Mouse (Mus musculus): Measurements from ENCODE around the gene Zfp473. TPM values are rescaled to one million over a fixed set of nuclear protein-coding genes. Genes with fewer than 3 reads are reported as not detected.

Gene Zfp473
- polyA plus RNA-seq, 1 experiment from 2014 or later = 1.7 TPM

DNA sequence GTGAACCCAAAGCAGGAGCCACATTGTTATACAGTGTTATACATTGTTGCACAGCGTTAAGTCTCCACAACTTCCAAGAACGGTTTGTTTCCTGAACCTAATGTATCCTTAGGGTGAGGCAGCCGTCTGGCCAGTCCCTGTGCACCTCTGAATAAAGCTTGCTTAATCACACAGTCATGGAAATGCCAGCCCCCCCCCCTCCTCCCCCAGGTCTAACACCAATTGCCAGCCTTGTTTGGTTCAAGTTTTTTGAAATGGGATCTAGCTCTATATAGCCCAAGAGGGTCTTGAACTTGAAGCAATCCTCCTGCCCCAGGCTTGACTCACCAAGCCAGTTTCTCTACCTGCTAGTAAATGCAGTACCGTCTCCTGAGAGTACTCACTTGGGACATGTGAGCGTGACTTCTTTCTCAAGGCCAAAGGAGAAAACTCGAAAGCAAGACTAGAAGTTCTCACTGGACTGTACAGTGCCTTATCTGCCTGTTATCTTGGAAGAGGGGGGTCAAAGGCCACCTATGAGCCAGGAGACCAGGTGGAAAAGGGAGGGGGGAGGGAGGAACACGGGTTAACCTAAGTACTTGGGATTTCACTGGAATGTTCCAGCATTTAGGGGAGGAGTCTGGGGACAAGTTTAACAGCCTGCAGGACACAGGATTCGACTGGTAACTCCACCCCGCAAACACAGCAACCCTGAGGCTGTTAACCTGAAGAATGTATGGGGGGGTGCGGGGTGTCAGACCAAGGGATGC lies 57.2 kb downstream of the Zfp473 start:
- peaks cover 14% of the 10 kb centered on the region for H3K4me1 ChIP-seq
- H3K36me3 ChIP-seq = no peaks in the 10 kb centered on the region
- no peaks in the 10 kb centered on the region for H3K9me3 ChIP-seq
- no peak for ATAC-seq (ENCODE audit: insufficient number of reproducible peaks, low FRiP score, low TSS enrichment, low read depth)
- H3K27ac ChIP-seq = no peak overlapping the region
- H3K9ac ChIP-seq = no peak overlapping the region
- no peaks in the 10 kb centered on the region for H3K27me3 ChIP-seq
- 55% methylated on average over 10 of the region's 10 CpGs for WGBS
- no peak overlapping the region for H3K4me3 ChIP-seq
- no peak overlapping the region for H3K4me2 ChIP-seq

DNA sequence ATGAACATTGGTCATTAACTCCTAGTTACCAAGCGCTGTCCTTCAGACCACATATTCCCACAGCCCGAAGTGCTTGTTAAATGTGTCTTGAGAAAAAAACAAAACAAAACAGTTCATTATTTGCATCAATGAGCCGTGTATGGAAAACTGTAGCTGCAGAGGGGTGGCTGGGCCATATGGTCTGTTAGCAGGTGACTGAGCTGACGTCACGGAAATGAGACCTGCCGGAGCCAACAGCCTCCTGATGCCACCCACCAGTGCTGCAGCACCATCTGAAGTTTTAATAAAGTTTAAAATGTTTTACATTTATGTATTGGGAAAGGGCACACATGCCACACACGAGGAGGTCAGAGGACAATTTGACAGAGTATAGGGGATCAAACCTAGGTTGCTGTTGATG lies 61.5 kb downstream of the Zfp473 start:
- no peaks in the 10 kb centered on the region for H3K36me3 ChIP-seq
- H3K27ac ChIP-seq = no peak overlapping the region
- H3K9ac ChIP-seq = no peak overlapping the region
- H3K27me3 ChIP-seq = no peaks in the 10 kb centered on the region
- no peaks in the 10 kb centered on the region for H3K9me3 ChIP-seq
- ATAC-seq (ENCODE audit: insufficient number of reproducible peaks, low FRiP score, low TSS enrichment, low read depth) = no peak
- H3K4me3 ChIP-seq = no peak overlapping the region
- H3K4me1 ChIP-seq = 0 out of 2 replicates have a peak, but pooled peaks cover 4% of the 10 kb centered on the region
- 79% methylated on average over 7 of the region's 7 CpGs for WGBS
- H3K4me2 ChIP-seq = no peak overlapping the region

- Histone ChIP-seq H3K4me2 (no peak overlapping the region), H3K27ac (no peak overlapping the region), H3K27me3 (no peaks in the 10 kb centered on the region), H3K36me3 (no peaks in the 10 kb centered on the region), H3K4me1 (0 out of 2 replicates have a peak, but pooled peaks cover 4% of the 10 kb centered on the region), H3K9me3 (no peaks in the 10 kb centered on the region), H3K9ac (no peak overlapping the region), H3K4me3 (no peak overlapping the region)
- WGBS = 69% methylated on average over 3 of the region's 3 CpGs
- ATAC-seq (ENCODE audit: insufficient number of reproducible peaks, low FRiP score, low TSS enrichment, low read depth) = no peak
Observed at GRCm38 (mm10) chr7:44688890-44689289, 62.0 kb downstream of the Zfp473 start.

GRCm38 (mm10) chr7:44685531-44686402 lies 65.1 kb downstream of the Zfp473 start:
- Histone ChIP-seq H3K9me3 (no peaks in the 10 kb centered on the region), H3K4me3 (no peak overlapping the region), H3K36me3 (no peaks in the 10 kb centered on the region), H3K4me2 (no peak overlapping the region), H3K9ac (no peak overlapping the region), H3K4me1 (0 out of 2 replicates have a peak, but pooled peaks cover 4% of the 10 kb centered on the region), H3K27ac (no peak overlapping the region), H3K27me3 (no peaks in the 10 kb centered on the region)
- no peak for ATAC-seq (ENCODE audit: insufficient number of reproducible peaks, low FRiP score, low TSS enrichment, low read depth)
- 58% methylated on average over 16 of the region's 17 CpGs for WGBS

GRCm38 (mm10) chr7:44683656-44684055 lies 67.2 kb downstream of the Zfp473 start:
- ATAC-seq (ENCODE audit: insufficient number of reproducible peaks, low FRiP score, low TSS enrichment, low read depth) = no peak
- H3K9ac ChIP-seq = no peak overlapping the region
- H3K36me3 ChIP-seq = no peaks in the 10 kb centered on the region
- no peak overlapping the region for H3K27ac ChIP-seq
- no peak overlapping the region for H3K4me3 ChIP-seq
- H3K4me2 ChIP-seq = no peak overlapping the region
- WGBS = 74% methylated on average over 8 of the region's 8 CpGs
- H3K9me3 ChIP-seq = no peaks in the 10 kb centered on the region
- H3K4me1 ChIP-seq = 0 out of 2 replicates have a peak, but pooled peaks cover 4% of the 10 kb centered on the region
- no peaks in the 10 kb centered on the region for H3K27me3 ChIP-seq

Other genes starting within 250 kb of the Zfp473 start
- gene Mybpc2, start 226.4 kb downstream of the Zfp473 start, polyA plus RNA-seq (2015; fragmentation: Nextera tagmentation; extraction: Ambion mirVana) = 0.13 and 0.16 TPM in 2 replicates
- 0.70 and 0.72 TPM in 2 replicates for gene Spib, start 219.0 kb downstream of the Zfp473 start, polyA plus RNA-seq (2015; fragmentation: Nextera tagmentation; extraction: Ambion mirVana)
- gene Pold1, start 202.2 kb downstream of the Zfp473 start, polyA plus RNA-seq (2015; fragmentation: Nextera tagmentation; extraction: Ambion mirVana) = 75.7 and 83.6 TPM in 2 replicates
- 71.9 and 79.8 TPM in 2 replicates for gene Nr1h2, start 197.1 kb downstream of the Zfp473 start, polyA plus RNA-seq (2015; fragmentation: Nextera tagmentation; extraction: Ambion mirVana)
- gene Napsa, start 178.7 kb downstream of the Zfp473 start, polyA plus RNA-seq (2015; fragmentation: Nextera tagmentation; extraction: Ambion mirVana) = 2.1 and 3.6 TPM in 2 replicates
- gene Kcnc3, start 160.4 kb downstream of the Zfp473 start, polyA plus RNA-seq (2015; fragmentation: Nextera tagmentation; extraction: Ambion mirVana) = 0.16 and 0.20 TPM in 2 replicates
- gene Myh14, start 80.2 kb downstream of the Zfp473 start, polyA plus RNA-seq (2015; fragmentation: Nextera tagmentation; extraction: Ambion mirVana) = 5.4 and 6.4 TPM in 2 replicates
- gene Izumo2, start 42.3 kb downstream of the Zfp473 start, polyA plus RNA-seq (2015; fragmentation: Nextera tagmentation; extraction: Ambion mirVana) = not detected in 2 replicates
- gene Vrk3, start 2.6 kb downstream of the Zfp473 start, polyA plus RNA-seq (2015; fragmentation: Nextera tagmentation; extraction: Ambion mirVana) = 30.4 and 30.8 TPM in 2 replicates
- 83.6 and 88.0 TPM in 2 replicates for gene Nup62, start 65.0 kb upstream of the Zfp473 start, polyA plus RNA-seq (2015; fragmentation: Nextera tagmentation; extraction: Ambion mirVana)
- 1.0 and 1.6 TPM in 2 replicates for gene Il4i1, start 65.3 kb upstream of the Zfp473 start, polyA plus RNA-seq (2015; fragmentation: Nextera tagmentation; extraction: Ambion mirVana)
- 5.7 and 6.2 TPM in 2 replicates for gene Atf5, start 65.6 kb upstream of the Zfp473 start, polyA plus RNA-seq (2015; fragmentation: Nextera tagmentation; extraction: Ambion mirVana)
- gene Akt1s1, start 97.9 kb upstream of the Zfp473 start, polyA plus RNA-seq (2015; fragmentation: Nextera tagmentation; extraction: Ambion mirVana) = 118 and 124 TPM in 2 replicates
- 82.6 and 89.6 TPM in 2 replicates for gene Tbc1d17, start 98.0 kb upstream of the Zfp473 start, polyA plus RNA-seq (2015; fragmentation: Nextera tagmentation; extraction: Ambion mirVana)
- 29.7 and 29.8 TPM in 2 replicates for gene Pnkp, start 106.1 kb upstream of the Zfp473 start, polyA plus RNA-seq (2015; fragmentation: Nextera tagmentation; extraction: Ambion mirVana)
- 286 and 373 TPM in 2 replicates for gene Ptov1, start 118.7 kb upstream of the Zfp473 start, polyA plus RNA-seq (2015; fragmentation: Nextera tagmentation; extraction: Ambion mirVana)
- gene Med25, start 141.7 kb upstream of the Zfp473 start, polyA plus RNA-seq (2015; fragmentation: Nextera tagmentation; extraction: Ambion mirVana) = 103 and 109 TPM in 2 replicates
- 22.8 and 24.2 TPM in 2 replicates for gene Fuz, start 145.0 kb upstream of the Zfp473 start, polyA plus RNA-seq (2015; fragmentation: Nextera tagmentation; extraction: Ambion mirVana)
- gene Ap2a1, start 178.4 kb upstream of the Zfp473 start, polyA plus RNA-seq (2015; fragmentation: Nextera tagmentation; extraction: Ambion mirVana) = 68.8 and 71.9 TPM in 2 replicates
- gene Tsks, start 192.2 kb upstream of the Zfp473 start, polyA plus RNA-seq (2015; fragmentation: Nextera tagmentation; extraction: Ambion mirVana) = 0.17 TPM in 1 of 2 replicates, not detected in the other
- gene Cpt1c, start 223.8 kb upstream of the Zfp473 start, polyA plus RNA-seq (2015; fragmentation: Nextera tagmentation; extraction: Ambion mirVana) = 27.9 and 28.3 TPM in 2 replicates
- gene Prmt1, start 235.5 kb upstream of the Zfp473 start, polyA plus RNA-seq (2015; fragmentation: Nextera tagmentation; extraction: Ambion mirVana) = 408 and 429 TPM in 2 replicates
- 101 and 105 TPM in 2 replicates for gene Irf3, start 246.6 kb upstream of the Zfp473 start, polyA plus RNA-seq (2015; fragmentation: Nextera tagmentation; extraction: Ambion mirVana)
- gene Bcl2l12, start 247.7 kb upstream of the Zfp473 start, polyA plus RNA-seq (2015; fragmentation: Nextera tagmentation; extraction: Ambion mirVana) = 58.8 and 59.4 TPM in 2 replicates

Data from limb, embryonic 15.5 days (tissue).